Mouse (Mus musculus) cortical plate, adult 2 months (tissue): ENCODE results near the gene Foxred1.

Experiments
- CTCF ChIP-seq: fragments of 200-500 bp; IDR thresholded peaks from 2 replicates; pipeline ENCODE4 v1.5.1; 2011; ENCODE audit warnings: mild to moderate bottlenecking, control low read depth, low read length; ENCODE audit not compliant: insufficient read depth; ENCODE audit errors: extremely low read depth
- POLR2A ChIP-seq: fragments of 200-500 bp; IDR thresholded peaks from 2 replicates; pipeline ENCODE4 v1.6.1; 2011; ENCODE audit warnings: mild to moderate bottlenecking, low read length, control low read depth; ENCODE audit not compliant: insufficient read depth; ENCODE audit errors: extremely low read depth

DNA sequence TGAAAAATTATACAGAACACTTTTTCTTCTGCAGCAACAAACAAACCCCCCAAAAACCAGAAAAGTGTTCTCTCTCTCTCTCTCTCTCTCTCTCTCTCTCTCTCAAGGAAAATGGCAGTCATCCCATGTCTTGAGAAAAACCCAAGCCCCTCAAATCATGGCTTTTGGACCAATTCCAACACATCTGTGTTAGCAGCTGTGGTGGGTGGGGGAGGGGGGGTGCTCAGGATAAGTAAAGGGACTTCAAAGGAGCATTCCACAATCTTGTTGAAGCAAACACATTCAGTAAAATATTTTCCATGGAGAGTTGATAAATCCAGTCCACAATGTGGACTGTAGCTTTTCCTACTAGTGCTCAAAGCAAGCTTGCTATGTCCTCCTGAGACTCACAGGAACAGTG is 38.6 kb upstream of the Foxred1 start:
- TF ChIP-seq POLR2A (no peak), CTCF (no peak)
